Mouse (Mus musculus): Measurements from ENCODE around the gene Cacna1d.

Gene Cacna1d

GRCm38 (mm10) chr14:30167606-30168005 lies 323.6 kb downstream of the Cacna1d start:
- no peak for DNase-seq (ENCODE audit: low spot score)

DNA sequence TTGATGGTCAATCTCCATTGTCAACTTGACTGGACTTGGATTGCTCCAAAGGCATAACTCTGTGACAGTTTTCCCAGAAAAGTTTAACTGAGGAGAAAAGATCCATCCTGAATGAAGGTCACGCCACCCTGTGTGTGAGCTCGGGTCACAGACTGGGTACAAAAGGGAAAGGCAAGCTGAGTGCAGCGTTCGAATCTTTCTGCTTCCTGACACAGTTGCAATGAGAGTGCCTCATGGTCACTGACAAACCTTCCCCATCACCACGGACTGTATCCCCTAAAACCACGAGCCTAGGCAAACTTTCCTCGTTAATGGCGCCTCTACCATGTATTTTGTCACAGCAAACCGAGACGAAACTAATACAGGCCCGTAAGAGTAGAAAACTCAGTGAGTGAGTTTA lies 325.2 kb downstream of the Cacna1d start:
- DNase-seq (ENCODE audit: low spot score), result no peak

DNA sequence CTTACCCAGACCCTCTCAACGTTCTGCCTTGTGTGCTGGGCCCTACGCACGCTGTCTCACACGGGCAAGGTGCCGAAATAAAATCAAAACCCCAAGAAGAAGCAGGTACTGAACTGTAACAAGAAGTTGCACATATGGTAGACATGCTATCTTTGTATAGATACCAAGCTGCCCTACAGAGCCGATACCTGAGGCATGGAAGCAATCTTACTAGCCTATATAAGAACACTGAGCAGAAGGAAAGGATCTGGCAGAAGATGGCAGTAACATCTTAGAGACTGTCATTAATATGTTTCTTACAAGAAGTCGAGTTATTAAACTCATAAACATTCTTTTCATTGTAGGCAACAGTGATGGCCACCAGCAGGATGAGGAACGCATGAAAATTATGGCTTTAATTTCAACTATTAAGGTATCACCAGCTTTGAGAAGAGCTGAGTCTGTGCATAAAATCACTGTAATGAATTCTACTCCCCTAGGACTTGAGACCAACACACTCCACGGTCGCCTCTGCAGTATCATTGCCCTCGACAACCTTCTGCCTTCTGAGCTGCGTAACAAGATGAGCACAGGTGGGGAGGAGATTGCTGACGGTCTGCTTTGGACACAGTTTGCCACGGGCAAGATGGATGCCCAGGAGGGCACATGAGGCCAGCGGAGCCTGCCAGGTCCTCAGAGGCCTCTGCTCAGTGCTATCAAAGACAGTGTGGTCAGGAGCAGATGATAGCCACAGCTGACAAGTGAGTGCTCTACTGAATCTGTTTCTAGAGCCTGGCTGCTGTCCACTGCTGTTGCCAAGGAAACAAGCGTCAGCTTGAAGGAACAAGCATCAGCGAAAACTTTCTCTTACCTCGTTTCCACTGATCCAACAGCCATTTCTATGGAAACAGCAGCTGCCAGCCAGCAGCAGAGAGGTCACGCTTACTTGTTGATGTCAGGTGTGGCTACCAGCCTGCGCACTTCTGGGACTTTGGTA lies 327.2 kb downstream of the Cacna1d start:
- DNase-seq (ENCODE audit: low spot score), result peak; percentile 57

DNA sequence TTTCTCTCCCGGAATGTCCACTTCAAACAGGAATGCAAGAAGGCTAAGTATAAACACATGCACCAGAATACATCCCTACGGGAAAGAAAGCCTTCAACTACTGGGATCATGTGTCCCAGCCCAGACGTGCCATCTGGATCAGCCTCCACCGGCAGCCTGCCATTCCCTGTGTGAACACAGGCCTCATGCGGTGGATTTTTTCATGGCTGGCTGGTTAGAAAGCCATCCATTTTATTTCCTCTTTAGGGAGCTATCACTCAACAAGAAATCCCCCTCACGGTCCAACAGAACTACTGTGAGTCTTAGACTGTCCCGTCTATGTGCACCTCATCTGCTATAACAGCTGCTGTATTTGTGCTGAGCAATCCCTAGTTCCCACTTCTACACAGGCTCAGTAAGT lies 343.5 kb downstream of the Cacna1d start:
- DNase-seq (ENCODE audit: low spot score), result peak; percentile 40

DNA sequence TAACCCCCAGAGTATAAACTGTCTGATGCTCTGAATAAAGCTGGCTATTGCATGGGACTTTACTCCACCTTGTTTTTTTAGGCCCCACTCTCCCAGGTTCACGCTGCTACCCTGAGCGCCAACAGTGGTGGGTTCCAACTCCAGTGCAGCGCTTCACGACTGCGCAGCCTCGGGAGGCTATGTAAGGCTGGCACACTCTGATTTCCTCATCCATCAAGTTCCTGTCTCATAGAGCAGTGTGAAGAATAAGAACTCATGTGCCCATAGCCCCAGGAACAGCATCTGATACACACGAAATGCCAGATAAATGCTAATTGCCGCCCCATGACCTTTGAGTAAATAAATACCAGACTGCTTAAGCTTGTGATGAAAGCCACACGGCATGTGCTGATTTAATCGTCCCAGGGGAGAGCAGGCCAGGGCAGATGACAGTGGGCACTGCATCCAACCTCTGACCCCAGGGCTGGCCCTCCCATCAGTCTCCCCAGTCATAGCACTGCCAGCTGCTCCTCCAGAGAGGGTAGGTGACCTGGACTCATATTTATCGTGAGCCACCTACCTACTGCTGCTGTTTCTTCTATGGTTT lies 352.8 kb downstream of the Cacna1d start:
- DNase-seq (ENCODE audit: low spot score), result peak; percentile 10

DNA sequence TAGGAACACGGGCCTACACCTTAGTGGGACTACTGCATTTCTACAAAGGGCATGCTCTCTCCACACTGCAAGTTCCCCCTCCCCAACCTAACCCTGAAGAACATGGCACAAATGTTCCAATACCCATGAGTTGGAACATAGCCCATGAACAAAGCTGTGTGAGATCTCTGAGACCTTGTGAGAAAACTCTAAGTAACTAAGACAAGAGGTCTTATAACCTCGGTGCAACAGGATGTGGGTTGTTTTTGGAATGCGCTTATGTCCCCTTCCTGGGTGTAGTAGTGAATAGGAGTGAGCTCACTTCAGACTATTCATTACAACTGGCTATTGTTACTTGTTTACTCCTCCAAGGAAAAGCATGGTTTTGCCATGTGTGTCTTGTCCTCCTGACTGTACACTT lies 353.3 kb downstream of the Cacna1d start:
- no peak for DNase-seq (ENCODE audit: low spot score)

DNA sequence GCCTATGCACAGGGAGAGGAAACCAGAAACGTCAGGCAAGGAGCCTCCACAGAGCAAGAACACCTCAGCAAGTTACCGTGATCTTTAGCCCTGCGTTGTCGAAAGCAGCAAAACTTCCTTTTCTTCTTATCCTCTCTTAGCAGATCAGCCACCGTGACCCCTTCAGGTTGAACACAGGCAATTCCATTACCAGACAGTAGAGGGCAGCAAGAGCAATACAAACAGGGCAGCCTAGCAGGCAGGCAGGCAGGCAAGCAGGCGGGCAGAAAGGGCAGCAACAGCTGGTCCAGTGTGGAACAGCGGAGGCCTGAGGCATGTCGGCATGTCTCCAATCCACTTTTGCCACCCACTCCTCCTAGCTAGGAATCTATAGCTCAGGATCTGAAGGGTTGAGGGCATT lies 354.3 kb downstream of the Cacna1d start:
- peak; percentile 95 for DNase-seq (ENCODE audit: low spot score)

GRCm38 (mm10) chr14:30135351-30135750 lies 355.9 kb downstream of the Cacna1d start:
- no peak for DNase-seq (ENCODE audit: low spot score)

DNA sequence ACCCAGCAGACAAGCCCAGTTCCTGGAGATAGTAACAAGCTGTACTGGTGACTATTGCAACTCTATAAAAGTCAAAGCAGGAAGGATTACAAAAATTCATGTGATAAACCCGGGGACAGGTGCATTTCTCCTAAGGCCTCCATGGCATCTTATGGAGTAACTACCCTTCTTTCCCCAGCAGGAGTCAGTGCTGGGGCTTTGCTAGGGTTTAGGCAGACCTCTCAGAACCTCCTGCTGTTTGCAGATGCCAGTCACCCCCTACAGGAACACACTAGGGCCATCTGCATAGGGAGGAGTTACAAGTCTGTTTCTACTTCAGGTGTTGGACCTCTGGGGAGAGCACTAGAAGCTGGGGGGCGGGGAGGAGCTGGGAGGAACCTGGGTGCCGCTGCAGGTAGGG lies 357.6 kb downstream of the Cacna1d start:
- peak; percentile 19 for DNase-seq (ENCODE audit: low spot score)

- no peak for DNase-seq (ENCODE audit: low spot score)
These were observed 360.0 kb downstream of the Cacna1d start for GRCm38 (mm10) chr14:30131256-30131655.

GRCm38 (mm10) chr14:30130092-30130491 lies 361.2 kb downstream of the Cacna1d start:
- no peak for DNase-seq (ENCODE audit: low spot score)

- peak; percentile 57 for DNase-seq (ENCODE audit: low spot score)
These were observed 361.9 kb downstream of the Cacna1d start for GRCm38 (mm10) chr14:30129378-30129777.

GRCm38 (mm10) chr14:30124951-30125690 lies 366.1 kb downstream of the Cacna1d start:
- DNase-seq (ENCODE audit: low spot score), result no peak

DNA sequence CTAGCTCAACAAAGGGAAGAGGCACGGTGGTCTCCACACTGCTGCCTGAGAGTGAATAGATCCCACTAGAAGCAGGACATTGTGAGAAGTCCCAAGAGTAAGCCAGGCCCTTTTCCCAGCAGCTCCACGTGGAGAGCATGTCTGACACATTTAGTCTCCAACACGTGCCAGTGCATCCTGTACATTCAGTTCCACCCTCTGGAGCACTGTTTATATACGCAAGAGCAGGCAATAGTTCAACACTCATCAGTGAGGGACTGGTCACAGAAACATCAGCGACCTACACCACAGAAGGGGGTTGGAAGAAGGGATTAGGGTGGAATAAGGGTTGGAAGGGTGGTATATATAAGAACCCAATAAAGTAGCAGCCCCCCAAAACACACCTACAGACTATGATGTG lies 371.2 kb downstream of the Cacna1d start:
- no peak for DNase-seq (ENCODE audit: low spot score)

- no peak for DNase-seq (ENCODE audit: low spot score)
These were observed 377.7 kb downstream of the Cacna1d start for GRCm38 (mm10) chr14:30113392-30114108.

DNA sequence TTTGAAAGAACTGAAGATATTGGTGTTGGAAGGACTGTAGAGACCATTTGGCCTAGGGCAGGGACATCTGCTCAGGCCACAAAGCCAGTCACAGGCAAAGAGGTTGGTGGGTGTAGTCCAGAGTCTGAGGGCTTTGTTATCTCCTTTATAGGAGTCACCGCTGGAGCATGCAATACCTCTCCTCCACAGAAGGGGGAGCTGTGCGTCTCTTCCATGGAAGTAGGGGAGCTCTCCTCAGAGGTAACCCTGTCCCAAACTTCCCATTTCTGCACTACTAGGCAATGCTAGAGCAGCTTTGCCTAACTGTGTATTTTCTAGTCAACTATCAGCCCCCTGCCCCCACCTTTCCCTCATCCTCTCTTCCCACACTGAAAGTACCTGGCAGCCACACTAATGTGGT lies 382.2 kb downstream of the Cacna1d start:
- peak; percentile 50 for DNase-seq (ENCODE audit: low spot score)

DNA sequence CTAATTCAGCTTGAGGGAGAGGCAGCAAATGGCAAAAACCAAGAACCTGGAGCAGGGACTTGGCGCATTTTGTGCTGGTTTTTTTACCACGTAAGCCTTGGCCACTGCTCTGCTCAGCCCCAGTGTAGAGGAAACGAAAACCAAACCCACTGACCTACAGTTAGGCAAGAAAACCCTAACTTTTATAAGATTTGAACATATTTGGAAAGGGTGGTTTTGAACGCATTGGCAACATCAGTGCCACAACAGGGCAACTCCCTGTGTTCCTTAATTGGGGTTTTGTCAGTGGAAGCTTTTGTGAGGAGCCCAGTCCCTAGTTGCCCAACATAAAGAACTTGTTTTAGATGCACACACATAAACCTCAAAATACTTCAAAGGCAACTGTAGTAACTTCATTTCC lies 384.7 kb downstream of the Cacna1d start:
- no peak for DNase-seq (ENCODE audit: low spot score)

GRCm38 (mm10) chr14:30105551-30105950 lies 385.7 kb downstream of the Cacna1d start:
- no peak for DNase-seq (ENCODE audit: low spot score)

GRCm38 (mm10) chr14:30103946-30104536 lies 387.2 kb downstream of the Cacna1d start:
- no peak for DNase-seq (ENCODE audit: low spot score)

DNA sequence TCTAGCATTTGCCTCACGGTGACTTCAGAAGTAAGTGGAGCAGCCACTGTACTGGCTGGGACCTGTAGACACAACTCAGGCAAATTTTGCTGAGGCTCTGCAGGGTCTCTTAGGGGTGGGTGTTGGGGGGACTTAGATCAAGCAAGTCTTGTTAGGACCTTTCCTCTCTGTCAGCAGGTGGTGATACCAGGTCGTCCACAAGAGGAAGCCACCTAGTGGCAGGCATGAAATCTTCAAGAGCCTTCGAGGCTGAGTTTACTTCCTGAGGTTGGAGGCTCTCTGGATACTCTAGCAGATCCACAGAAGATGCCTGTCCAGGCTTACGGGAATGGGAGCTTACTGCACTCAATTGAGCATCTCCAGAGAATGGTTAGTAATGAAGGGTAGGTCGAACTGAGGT lies 394.0 kb downstream of the Cacna1d start:
- DNase-seq (ENCODE audit: low spot score), result peak; percentile 7

- DNase-seq (ENCODE audit: low spot score), result no peak
These were observed 398.8 kb downstream of the Cacna1d start for GRCm38 (mm10) chr14:30092426-30092825.

GRCm38 (mm10) chr14:30092021-30092420 lies 399.2 kb downstream of the Cacna1d start:
- DNase-seq (ENCODE audit: low spot score), result no peak

Measured in retina, embryonic 14.5 days (tissue).